Mouse (Mus musculus) intestine, embryonic 15.5 days (tissue): ENCODE measurements at regions not wholly inside any gene's neighbourhood (a gene's known extent, or its start where the extent isn't known, plus 50 kb on each side); places are given as distances from the start of the nearest gene placed in this dataset.

ENCODE experiments used
- ATAC-seq: fragments of 200-750 bp; cut with Nextera tagmentation; 2 replicates; pipeline ENCODE4 v1.8.0; 2017; ENCODE audit warnings: moderate TSS enrichment, moderate library complexity
- H3K27ac ChIP-seq: fragments of 300-500 bp; sonication (generic); 2 replicates; pipeline ENCODE4 v1.5.1; 2015; ENCODE audit warnings: mild to moderate bottlenecking, inconsistent platforms
- H3K27me3 ChIP-seq: fragments of 300-500 bp; sonication (generic); replicated peaks from 2 replicates; pipeline ENCODE4 v1.6.1; 2015; ENCODE audit warnings: inconsistent platforms
- H3K36me3 ChIP-seq: fragments of 300-500 bp; sonication (generic); 2 replicates; pipeline ENCODE4 v1.6.1; 2015; ENCODE audit warnings: inconsistent platforms
- H3K4me1 ChIP-seq: fragments of 300-500 bp; sonication (generic); replicated peaks from 2 replicates; pipeline ENCODE4 v1.6.1; 2015; ENCODE audit warnings: inconsistent platforms
- H3K4me2 ChIP-seq: fragments of 300-500 bp; sonication (generic); replicated peaks from 2 replicates; pipeline ENCODE4 v1.6.1; 2015; ENCODE audit warnings: mild to moderate bottlenecking, inconsistent platforms
- H3K4me3 ChIP-seq: fragments of 300-500 bp; sonication (generic); replicated peaks from 2 replicates; pipeline ENCODE4 v1.5.1; 2015; ENCODE audit warnings: inconsistent platforms
- H3K9ac ChIP-seq: fragments of 300-500 bp; sonication (generic); 2 replicates; pipeline ENCODE4 v1.6.1; 2015; ENCODE audit warnings: inconsistent platforms
- H3K9me3 ChIP-seq: fragments of 300-500 bp; sonication (generic); 2 replicates; pipeline ENCODE4 v1.6.1; 2016; ENCODE audit warnings: inconsistent platforms
- WGBS: fragments of 180-500 bp; shearing (Covaris S2); methylation state at CpG from one replicate; pipeline ENCODE4 v1.1.7; 2015; 5-methylcytosine and 5-hydroxymethylcytosine counted together

DNA sequence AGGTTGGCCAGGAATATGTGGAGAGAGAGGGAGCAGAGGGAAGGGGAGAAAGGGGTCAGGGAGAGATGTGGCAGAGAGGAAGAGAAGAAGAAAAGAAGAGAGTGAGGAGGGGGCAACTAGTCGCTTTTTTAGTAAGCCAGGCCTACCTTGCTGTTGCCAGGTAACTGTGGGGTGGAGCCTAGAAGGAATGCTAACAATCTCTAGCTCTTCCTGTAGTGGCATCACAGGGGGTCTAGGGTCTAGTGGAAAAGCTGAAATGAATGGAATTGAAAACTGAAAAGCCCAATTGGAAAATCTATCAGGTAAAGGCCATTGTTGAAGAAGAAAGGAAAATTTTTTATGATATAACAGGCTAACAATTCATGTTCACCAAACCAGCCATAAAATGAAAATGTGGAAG is 336.5 kb downstream of the Phf14 start:
- Histone ChIP-seq H3K4me2 (no peak overlapping the region), H3K36me3 (no peaks in the 10 kb centered on the region), H3K4me3 (no peak overlapping the region), H3K27ac (no peak overlapping the region), H3K9ac (no peak overlapping the region), H3K27me3 (no peaks in the 10 kb centered on the region), H3K9me3 (no peaks in the 10 kb centered on the region), H3K4me1 (no peaks in the 10 kb centered on the region)
- ATAC-seq = no peak
- 26% methylated on average over 1 of the region's 1 CpGs for WGBS

DNA sequence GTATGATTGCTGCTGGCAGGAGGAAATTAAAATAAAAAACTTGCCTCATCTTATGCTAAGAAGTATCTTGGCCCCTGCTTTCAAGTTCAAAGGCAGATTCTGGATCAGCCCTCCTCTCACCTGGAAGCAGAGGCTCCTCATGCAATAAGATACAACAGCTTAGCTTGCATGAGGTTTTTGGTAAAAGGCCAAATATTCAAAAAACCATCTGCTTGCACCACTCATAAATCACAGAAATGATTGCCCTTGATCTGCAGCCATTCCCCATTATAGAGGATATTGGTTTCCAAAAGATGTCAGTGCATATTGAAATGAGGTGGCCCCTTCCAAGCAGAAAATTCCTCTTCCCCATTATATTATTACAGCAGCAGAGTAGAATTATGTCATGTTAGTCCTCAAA is 340.4 kb downstream of the Phf14 start:
- Histone ChIP-seq H3K4me2 (no peak overlapping the region), H3K27me3 (no peaks in the 10 kb centered on the region), H3K9me3 (no peaks in the 10 kb centered on the region), H3K9ac (no peak overlapping the region), H3K36me3 (no peaks in the 10 kb centered on the region), H3K27ac (no peak overlapping the region), H3K4me3 (no peak overlapping the region), H3K4me1 (no peaks in the 10 kb centered on the region)
- no peak for ATAC-seq

DNA sequence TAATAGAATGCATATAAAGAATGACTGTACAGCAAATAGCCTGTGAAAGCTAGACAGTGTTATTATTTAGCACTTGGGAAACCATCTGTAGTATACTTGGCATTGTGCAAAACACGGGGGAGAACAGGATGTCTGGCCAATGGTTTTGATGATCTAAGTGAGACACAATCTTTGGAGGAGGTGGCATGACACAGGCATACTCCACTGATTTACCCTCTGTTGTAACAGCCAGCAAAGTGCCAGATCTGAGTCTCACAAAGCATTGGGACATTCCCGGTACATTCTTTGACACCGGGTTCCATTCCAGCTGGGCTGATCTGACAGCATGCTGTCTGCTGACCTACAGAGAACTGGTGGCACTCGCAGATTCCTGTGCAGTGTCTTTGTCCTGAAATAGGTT is 341.0 kb downstream of the Phf14 start:
- ATAC-seq = no peak
- H3K4me2 ChIP-seq = no peak overlapping the region

DNA sequence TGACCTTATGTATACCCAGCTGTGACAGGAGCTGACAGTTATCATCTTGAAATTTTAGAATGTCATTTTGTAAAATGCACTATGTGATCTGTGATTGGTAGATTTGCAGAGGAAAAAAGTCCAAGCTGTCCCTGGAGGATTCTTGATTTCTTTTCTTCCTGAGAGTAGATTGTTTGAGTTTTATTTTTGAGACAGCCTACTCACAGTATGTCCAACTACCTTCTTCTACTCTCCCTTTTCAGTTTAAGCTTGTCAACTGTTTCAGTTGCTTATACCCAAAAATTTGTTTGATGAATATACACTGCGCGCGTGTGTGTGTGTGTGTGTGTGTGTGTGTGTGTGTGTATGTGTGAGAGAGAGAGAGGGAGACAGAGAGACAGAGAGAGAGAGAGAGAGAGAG is 346.9 kb downstream of the Phf14 start:
- Histone ChIP-seq H3K9ac (no peak overlapping the region), H3K9me3 (no peaks in the 10 kb centered on the region), H3K27me3 (no peaks in the 10 kb centered on the region), H3K27ac (no peak overlapping the region), H3K4me2 (no peak overlapping the region), H3K4me3 (no peak overlapping the region), H3K36me3 (no peaks in the 10 kb centered on the region), H3K4me1 (no peaks in the 10 kb centered on the region)
- ATAC-seq = no peak
- WGBS = 93% methylated on average over 3 of the region's 3 CpGs

More for the DNA sequence above, 341.0 kb downstream of the Phf14 start:
- WGBS = 71% methylated on average over 4 of the region's 4 CpGs
- no peaks in the 10 kb centered on the region for H3K4me1 ChIP-seq
- H3K9ac ChIP-seq = no peak overlapping the region
- H3K27ac ChIP-seq = no peak overlapping the region
- H3K4me3 ChIP-seq = no peak overlapping the region
- no peaks in the 10 kb centered on the region for H3K36me3 ChIP-seq
- no peaks in the 10 kb centered on the region for H3K27me3 ChIP-seq
- H3K9me3 ChIP-seq = no peaks in the 10 kb centered on the region

DNA sequence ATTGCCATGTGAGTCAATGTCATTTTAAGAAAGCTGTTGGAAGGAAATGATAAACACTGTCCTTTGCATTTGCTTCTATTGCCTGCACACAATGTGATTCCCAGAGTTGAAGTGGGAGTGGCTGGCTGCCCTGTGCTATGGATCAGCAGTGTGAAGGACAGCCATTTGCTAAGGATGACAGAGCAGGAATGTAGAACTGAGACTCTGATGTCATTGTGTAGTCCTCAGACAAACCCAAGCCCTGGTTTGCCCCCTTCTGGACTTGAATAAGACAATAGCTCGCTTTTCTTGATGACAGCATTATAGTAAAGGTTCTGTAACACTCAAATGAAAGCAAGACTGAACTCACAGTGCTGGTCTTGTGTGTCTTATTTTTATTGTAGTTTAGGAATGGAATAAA is 347.8 kb downstream of the Phf14 start:
- Histone ChIP-seq H3K27me3 (no peaks in the 10 kb centered on the region), H3K9me3 (no peaks in the 10 kb centered on the region), H3K4me3 (no peak overlapping the region), H3K9ac (no peak overlapping the region), H3K4me1 (no peaks in the 10 kb centered on the region), H3K27ac (no peak overlapping the region), H3K36me3 (no peaks in the 10 kb centered on the region), H3K4me2 (no peak overlapping the region)
- 82% methylated on average over 1 of the region's 1 CpGs for WGBS
- ATAC-seq = no peak

DNA sequence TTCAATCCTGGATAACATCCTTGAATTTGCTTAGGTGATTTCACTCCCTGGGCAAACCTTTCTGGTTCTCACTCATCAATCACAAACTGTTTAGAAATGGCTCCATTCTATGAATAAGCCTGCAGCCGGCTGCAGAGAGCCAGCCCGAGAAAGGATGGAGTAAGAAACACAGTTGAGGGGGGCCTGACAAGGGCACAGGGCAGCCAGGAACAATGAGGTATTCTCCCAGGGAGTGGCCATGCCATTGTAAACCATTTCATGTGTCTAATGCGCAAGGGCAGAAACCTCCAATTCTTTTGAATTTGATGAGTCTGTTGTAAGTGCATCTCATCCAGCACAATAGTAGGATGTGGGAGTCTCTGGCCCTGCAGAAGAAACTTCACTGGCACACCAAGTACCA is 350.7 kb downstream of the Phf14 start:
- H3K4me3 ChIP-seq = no peak overlapping the region
- H3K9me3 ChIP-seq = no peaks in the 10 kb centered on the region
- no peaks in the 10 kb centered on the region for H3K36me3 ChIP-seq
- H3K4me1 ChIP-seq = no peaks in the 10 kb centered on the region
- H3K4me2 ChIP-seq = no peak overlapping the region
- no peak for ATAC-seq
- H3K27me3 ChIP-seq = no peaks in the 10 kb centered on the region
- WGBS = 53% methylated on average over 3 of the region's 3 CpGs
- no peak overlapping the region for H3K27ac ChIP-seq
- H3K9ac ChIP-seq = no peak overlapping the region

GRCm38 (mm10) chr6:12258940-12259481 is 351.4 kb downstream of the Phf14 start:
- no peak for ATAC-seq
- Histone ChIP-seq H3K9ac (no peak overlapping the region), H3K4me1 (no peaks in the 10 kb centered on the region), H3K4me2 (no peak overlapping the region), H3K27me3 (no peaks in the 10 kb centered on the region), H3K27ac (no peak overlapping the region), H3K9me3 (no peaks in the 10 kb centered on the region), H3K4me3 (no peak overlapping the region), H3K36me3 (no peaks in the 10 kb centered on the region)
- WGBS = 79% methylated on average over 7 of the region's 7 CpGs

DNA sequence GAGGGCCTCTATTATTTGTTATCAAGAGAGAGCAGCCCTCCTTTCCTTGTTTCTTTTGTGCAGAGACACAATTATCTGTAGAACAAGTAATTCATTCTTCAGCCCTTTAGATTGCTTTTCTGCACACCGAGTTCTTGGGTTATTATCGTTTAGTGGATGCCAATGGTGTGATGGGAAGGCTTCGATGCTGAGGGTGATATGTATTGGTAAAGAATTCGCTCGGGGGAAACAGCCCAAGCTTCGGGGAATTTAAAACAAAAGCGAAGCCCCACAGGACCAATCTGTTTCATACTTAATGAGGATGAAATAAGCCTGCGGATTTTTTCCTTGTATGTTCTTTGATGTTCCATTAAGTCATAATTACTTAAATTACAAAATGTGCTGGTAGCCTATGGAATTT is 352.0 kb downstream of the Phf14 start:
- Histone ChIP-seq H3K9me3 (no peaks in the 10 kb centered on the region), H3K27me3 (no peaks in the 10 kb centered on the region), H3K36me3 (no peaks in the 10 kb centered on the region), H3K27ac (no peak overlapping the region), H3K4me3 (no peak overlapping the region), H3K4me2 (no peak overlapping the region), H3K9ac (no peak overlapping the region), H3K4me1 (no peaks in the 10 kb centered on the region)
- WGBS = 86% methylated on average over 8 of the region's 8 CpGs
- no peak for ATAC-seq

DNA sequence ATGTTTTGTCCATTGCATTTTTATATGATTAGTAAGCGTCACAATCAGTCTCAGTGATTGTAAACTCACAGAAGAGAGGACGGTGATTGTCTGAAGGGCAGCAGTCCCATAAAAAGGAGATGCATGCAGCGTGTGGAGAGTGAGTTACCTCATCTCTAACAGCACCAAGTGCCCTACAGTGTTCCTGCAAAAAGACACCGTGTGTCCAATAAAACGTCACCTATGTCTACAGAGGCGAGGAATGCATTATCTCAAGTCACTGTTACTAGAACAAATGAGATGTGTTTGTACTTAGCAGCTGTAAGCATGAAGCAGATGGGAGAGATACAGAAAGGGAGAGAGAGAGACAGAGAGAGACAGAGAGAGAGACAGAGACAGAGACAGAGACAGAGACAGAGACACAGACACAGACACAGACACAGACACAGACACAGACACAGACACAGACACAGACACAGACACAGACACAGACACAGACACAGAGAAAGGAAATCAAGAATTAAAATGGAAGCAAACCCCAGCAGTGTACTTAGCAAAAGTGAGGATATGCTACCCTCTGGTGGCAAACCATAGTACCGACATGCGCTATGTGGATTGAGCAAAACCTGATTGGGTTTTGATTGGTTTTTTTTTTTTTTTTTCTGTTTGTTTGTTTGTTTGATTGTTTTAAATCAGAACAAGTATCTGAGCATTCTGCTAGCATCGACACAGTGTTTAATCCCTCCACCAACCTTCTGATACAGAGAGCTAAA is 352.9 kb downstream of the Phf14 start:
- H3K36me3 ChIP-seq = no peaks in the 10 kb centered on the region
- H3K4me2 ChIP-seq = no peak overlapping the region
- H3K4me1 ChIP-seq = no peaks in the 10 kb centered on the region
- H3K27me3 ChIP-seq = no peaks in the 10 kb centered on the region
- peak; percentile 90 for ATAC-seq
- no peaks in the 10 kb centered on the region for H3K9me3 ChIP-seq
- 37% methylated on average over 9 of the region's 9 CpGs for WGBS
- H3K4me3 ChIP-seq = no peak overlapping the region
- H3K9ac ChIP-seq = no peak overlapping the region
- H3K27ac ChIP-seq = no peak overlapping the region
